Mouse (Mus musculus): ENCODE results near the gene Tti1.

Tti1 gene

GRCm38 (mm10) chr2:158039662-158040061, 11.4 kb upstream of the Tti1 start:
- DNase-seq (ENCODE audit: low read depth, low spot score), result no peak

DNA sequence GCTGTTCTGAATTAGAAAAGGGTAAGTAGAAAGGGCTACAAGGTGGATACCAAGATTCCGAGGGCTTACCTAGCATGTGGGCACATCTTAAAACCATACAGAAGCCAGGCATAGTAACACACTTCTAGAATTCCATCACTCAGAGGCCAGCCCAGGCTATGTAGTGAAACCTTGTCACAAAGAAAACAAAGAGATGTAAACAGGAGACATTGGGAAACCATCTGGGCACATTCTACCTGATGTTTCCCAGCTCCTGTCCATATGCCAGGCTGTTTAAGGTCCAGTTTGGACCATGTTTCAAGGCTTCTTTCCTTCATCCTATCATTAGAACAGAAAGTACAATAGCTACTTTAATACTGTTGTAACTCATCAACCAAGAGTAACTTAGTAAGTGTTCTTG, 9.3 kb upstream of the Tti1 start:
- no peak for DNase-seq (ENCODE audit: low read depth, low spot score)

GRCm38 (mm10) chr2:158036953-158037352, 8.7 kb upstream of the Tti1 start:
- DNase-seq (ENCODE audit: low read depth, low spot score), result no peak

DNA sequence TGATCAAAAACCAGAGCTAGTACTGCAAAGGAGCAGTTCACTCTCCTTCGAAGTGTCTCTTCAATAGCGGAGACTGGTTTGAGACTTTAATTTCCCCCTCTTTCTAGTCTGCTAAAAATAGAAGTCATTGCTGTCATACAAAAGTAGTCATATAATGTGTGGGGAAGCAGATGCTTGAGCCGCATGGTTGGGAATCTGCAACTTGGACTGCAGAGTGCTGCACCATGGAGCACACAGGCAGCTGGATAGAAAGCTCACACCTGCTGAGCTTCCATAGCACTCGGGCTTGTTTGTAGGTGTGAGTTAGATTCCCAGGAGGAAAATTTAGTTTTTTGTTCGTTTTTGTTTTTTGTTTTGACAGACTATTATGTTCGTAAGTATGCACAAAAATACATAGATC, 8.2 kb upstream of the Tti1 start:
- DNase-seq (ENCODE audit: low read depth, low spot score), result no peak

DNA sequence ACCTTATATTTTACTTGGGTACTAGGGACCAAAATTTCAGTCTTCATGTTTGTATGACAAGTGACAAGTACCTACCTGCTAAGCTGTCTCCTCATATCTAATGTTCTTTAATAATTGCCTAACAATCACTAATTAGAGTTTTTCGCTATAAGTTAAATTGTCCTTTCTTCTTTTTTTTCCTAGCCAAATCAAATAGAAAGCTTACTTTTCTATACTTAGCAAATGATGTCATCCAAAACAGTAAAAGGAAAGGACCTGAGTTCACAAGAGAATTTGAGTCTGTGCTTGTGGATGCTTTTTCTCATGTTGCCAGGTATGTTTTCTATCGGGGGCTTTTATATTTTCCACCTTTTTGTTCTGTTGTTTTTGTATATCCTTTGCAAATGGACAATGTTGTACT, 7.6 kb upstream of the Tti1 start:
- DNase-seq (ENCODE audit: low read depth, low spot score), result no peak

DNA sequence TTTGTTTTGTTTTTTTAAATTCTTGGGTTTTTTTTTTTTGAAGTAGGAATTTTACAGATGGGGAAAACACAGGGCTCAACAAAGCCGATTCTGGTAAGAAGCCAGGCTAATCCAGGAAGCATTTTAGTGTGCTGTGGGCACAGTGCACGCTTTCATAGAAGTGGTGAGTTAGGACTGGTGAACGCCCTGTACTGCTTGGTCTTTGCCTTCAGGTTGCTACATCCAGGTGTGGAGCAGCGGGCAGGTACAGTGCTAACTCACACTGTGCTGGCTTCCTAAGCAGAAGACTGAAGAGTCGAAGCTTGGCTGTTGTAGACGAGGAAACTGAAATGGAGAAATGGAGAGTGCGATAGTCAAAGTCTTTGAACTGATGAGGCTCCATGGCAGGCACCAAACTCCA, 1.8 kb upstream of the Tti1 start:
- DNase-seq (ENCODE audit: low read depth, low spot score), result no peak

DNA sequence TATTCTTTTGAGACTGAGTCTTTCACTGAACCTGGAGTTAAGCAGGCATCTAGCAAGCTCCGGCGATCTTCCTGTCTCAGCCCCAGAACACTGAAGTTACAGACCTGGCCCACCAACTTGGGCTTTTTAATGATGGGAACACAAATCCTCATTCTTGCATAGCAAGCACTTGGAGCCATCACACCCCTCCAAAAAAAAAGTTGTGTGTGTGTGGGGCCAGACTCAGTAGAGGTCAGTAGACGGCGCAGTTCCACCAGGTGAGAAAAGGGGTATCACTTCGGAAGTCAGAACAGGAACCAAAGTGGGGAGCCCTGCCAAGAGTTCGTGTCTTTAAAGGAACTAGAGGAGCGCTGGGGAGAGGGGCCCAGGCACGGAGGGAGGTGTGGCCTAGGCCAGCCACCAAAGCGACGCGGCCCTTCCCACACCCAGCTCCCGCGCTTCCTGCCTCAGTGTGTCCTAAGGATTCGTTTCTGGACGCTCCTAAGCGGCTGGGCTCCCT, 329 bp downstream of the Tti1 start:
- no peak for DNase-seq (ENCODE audit: low read depth, low spot score)

GRCm38 (mm10) chr2:158017330-158017729, 10.9 kb downstream of the Tti1 start:
- DNase-seq (ENCODE audit: low read depth, low spot score), result no peak

- no peak for DNase-seq (ENCODE audit: low read depth, low spot score)
Observed at GRCm38 (mm10) chr2:158012608-158013007, 15.6 kb downstream of the Tti1 start.

DNA sequence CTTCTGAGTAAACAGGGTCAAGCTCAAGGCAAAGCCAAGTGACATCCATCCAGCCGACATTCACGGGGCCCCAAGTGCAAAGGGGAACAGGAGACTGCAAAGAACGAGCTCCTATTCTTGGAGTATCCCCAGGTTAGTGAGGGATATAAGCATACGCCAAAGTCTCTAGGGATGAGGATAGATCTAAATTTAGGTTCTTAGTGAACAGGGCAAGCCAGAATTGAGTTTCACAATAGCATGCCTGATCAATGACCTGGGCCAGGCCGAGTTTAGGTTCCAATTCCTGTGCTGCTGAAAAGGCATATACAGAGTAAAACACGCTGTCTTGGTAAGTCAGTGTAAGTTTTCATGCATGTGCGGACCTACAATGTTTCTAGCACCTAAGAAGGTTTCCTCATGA, 18.9 kb downstream of the Tti1 start:
- DNase-seq (ENCODE audit: low read depth, low spot score), result no peak

DNA sequence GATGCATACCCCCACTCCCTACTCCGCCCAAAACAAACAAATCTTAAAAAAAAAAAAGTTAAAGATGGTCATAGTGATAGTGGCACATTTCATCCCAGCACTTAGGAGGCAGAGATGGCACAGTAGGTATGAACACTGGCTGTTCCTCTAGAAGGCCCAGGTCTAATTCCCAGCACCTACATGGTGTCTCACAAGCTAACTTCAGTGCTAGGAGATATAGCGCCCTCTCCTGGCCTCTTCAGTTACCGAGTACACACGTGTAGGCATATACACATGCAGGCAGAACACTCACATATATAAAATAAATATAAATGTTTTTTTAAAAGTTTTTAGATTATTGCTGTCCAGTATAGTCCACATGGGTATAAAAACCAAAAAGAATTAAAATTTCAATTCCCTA, 22.6 kb downstream of the Tti1 start:
- peak; percentile 1 for DNase-seq (ENCODE audit: low read depth, low spot score)

- DNase-seq (ENCODE audit: low read depth, low spot score), result no peak
Observed at GRCm38 (mm10) chr2:158004620-158005019, 23.6 kb downstream of the Tti1 start.

DNA sequence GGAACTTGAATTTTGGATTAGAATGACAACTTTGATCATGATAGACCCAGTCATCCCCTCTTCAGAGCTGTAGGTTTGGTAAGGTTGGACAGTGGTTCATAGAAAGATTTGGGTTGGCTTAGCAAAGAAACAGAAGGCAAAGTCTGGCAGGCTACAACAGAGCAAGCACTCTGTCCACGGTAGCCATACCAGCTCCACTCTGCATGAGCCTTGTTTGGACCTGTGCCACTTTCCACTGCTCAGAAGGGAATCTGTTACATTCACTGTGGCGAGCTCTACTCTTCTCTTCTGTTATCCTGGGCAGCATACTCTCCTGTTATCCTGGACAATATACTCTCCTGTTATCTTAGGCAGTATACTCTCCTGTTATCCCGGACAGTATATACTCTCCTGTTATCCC, 29.4 kb downstream of the Tti1 start:
- no peak for DNase-seq (ENCODE audit: low read depth, low spot score)

DNA sequence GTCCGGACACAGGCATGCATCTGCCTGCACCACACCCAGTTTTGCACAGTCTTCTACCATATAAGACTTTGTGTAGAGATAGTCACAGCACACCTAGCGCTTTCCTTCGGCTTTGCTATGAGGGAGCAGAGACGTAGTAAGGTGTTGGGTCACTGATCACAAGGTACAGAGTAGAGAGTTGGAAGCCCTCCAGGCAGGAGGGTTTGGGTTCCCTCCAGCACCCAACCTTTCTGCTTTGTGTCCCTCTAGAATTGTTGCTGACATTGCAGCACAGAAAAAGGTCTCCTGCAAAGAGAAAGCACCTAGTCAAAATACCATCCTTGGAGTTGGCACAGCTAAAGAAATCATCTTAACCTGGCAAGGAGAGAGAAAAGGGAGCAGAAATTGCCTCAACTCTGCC, 35.7 kb downstream of the Tti1 start:
- DNase-seq (ENCODE audit: low read depth, low spot score), result no peak

DNA sequence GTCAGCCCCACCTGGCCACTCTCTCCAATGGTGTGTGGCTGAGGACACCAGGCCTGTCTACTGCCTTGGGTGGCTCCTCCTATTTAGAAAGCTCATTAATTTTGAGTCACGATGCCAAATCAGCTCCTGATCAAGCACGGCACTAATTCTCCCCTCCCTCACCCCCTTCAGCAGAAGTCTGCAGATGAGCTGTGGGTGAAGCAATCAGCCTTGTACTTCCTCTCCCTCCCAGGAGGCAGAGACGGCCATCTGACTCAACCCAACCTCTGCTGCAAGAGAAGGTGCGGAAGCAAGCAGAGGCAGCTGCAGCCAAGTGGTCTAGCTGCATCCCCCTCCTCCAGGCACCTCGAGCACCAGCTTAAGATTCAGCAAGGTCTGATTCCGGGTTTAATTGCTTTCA, 37.2 kb downstream of the Tti1 start:
- no peak for DNase-seq (ENCODE audit: low read depth, low spot score)

- DNase-seq (ENCODE audit: low read depth, low spot score), result no peak
Observed at GRCm38 (mm10) chr2:157989946-157990345, 38.3 kb downstream of the Tti1 start.

GRCm38 (mm10) chr2:157988416-157989190, 39.6 kb downstream of the Tti1 start:
- DNase-seq (ENCODE audit: low read depth, low spot score), result no peak

DNA sequence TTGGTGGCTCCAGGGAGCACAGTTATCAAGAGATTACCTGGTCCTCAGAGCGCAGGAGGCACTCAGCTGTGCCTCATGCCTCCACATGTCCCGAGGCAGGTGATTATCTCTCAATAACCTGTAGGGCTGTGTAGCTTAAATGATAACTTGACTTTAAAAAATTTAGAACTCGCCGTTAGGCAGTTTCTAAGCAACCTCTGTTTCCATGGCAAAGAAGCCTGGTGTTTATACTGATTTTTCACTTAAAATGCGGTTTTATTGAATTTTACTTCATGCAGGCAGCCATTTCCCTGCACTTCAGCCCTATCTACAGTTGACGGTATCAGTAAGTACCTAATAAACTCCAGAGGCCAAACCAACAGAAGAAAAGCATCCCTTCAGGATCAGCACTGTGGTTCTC, 42.0 kb downstream of the Tti1 start:
- no peak for DNase-seq (ENCODE audit: low read depth, low spot score)

DNA sequence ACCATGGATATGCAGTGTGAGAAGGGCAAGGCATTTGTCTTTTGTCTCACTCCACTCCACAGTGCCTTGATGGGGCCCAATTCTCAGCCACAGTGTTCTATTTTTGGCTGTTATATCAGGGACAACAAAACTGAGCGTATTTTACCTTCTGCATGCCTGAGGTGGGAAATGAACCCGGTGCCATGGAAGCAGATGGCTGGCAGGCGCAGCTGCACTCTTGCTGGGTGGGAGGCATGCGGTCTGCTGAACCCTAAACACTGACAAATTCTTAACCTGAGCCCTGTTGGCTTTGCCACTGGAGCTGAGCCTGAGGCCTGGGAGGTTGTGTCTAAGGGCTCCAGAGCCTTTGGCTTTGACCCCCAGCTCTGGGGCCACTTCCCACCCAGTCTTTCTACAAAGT, 42.6 kb downstream of the Tti1 start:
- DNase-seq (ENCODE audit: low read depth, low spot score), result no peak

- no peak for DNase-seq (ENCODE audit: low read depth, low spot score)
Observed at GRCm38 (mm10) chr2:157983276-157983675, 45.0 kb downstream of the Tti1 start.

DNA sequence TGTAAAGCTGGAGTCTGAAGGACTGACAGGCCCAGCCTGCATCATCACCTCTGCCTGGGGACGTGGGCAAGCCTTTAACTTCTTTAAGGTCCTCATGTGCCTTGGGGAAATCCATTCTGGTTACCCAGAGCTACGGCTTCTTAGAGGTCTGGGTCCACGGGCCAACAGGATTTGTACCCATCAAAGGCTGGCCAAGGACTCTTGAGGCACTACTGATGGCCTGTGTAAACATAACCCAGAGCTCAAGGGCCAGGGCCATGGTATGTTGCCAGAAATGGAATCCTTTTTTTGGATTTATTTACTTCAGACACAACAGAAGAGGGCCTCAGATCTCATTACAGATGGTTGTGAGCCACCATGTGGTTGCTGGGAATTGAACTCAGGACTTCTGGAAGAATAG, 45.5 kb downstream of the Tti1 start:
- DNase-seq (ENCODE audit: low read depth, low spot score), result no peak

GRCm38 (mm10) chr2:157979241-157979640, 49.0 kb downstream of the Tti1 start:
- no peak for DNase-seq (ENCODE audit: low read depth, low spot score)

DNA sequence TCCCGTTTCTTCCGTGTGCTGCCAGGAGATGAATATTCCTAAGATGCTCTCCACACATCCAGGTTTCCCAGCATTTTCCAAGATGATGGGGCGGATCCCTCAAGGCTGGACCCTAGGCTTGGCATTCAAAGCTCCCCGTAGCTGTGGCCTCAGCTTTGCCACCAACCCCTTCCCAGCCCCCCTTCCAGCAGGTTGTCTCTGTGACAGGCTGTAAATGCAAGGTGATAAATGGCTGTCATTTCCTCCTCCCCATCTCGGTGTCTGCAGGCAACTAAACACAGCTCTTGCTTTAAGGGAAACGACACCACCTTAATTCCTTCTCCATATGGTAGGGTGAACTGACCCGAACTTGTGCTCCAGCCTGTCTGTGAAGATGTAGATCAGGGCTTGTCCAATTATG, 52.6 kb downstream of the Tti1 start:
- no peak for DNase-seq (ENCODE audit: low read depth, low spot score)
